Mouse (Mus musculus): ENCODE measurements around the gene Pphln1.

GRCm38 (mm10) chr15:93412445-93412844, 14.3 kb downstream of the Pphln1 start:
- TF ChIP-seq CTCF (conservative IDR thresholded peaks at IDR 0.05; ENCODE audit: low read length) (no peak), POU5F1 (IDR thresholded peaks at IDR 0.05; ENCODE audit: borderline replicate concordance, low read length) (no peak)

All from E14TG2a.4 (cell line).